Mouse (Mus musculus) heart, embryonic 16.5 days (tissue): ENCODE measurements around the gene Gm45837. TPM values are rescaled to one million over a fixed set of nuclear protein-coding genes. Genes with fewer than 3 reads are reported as not detected.

Source experiments
- microRNA counts: library from miRNA; unstranded; fragments of <30 nt; microRNA quantifications from one replicate; lab custom pipeline; 2016
- microRNA-seq: library from miRNA; unstranded; fragments of <30 nt; microRNA quantifications from one replicate; pipeline ENCODE4, GENCODE M21; 2017
- polyA plus RNA-seq: library from polyadenylated mRNA; unstranded; fragments of >200 nt; fragmentation: Nextera tagmentation; extraction: Ambion mirVana; gene quantifications from 2 replicates; pipeline ENCODE4 v1.2.1, GENCODE M21; 2015

Gene Gm45837
- polyA plus RNA-seq, 1 experiment from 2014 or later = 7.8 TPM

MicroRNAs within 50 kb of the gene (microRNA counts, 519-probe panel; counts per million panel counts)
- microRNA mmu-miR-139-3p (lab: Ali Mortazavi, UCI) = not detected
- microRNA mmu-miR-139-5p (lab: Ali Mortazavi, UCI) = 2,379 counts per million, percentile 53 among the panel's probes with 10 or more counts

Small RNAs within 50 kb of the gene (microRNA-seq; reads per million reads assigned to microRNA genes)
- gene Mir139 = 3,519 reads per million, percentile 90 among the genes with 10 or more reads in this experiment

Other genes starting within 250 kb of the Gm45837 start
- gene Atg16l2, start 108.6 kb upstream of the Gm45837 start, polyA plus RNA-seq = 32.1 and 35.1 TPM in 2 replicates
- gene Stard10, start 93.8 kb upstream of the Gm45837 start, polyA plus RNA-seq = 27.0 and 31.3 TPM in 2 replicates
- 32.6 and 35.1 TPM in 2 replicates for gene Arap1, start 62.8 kb upstream of the Gm45837 start, polyA plus RNA-seq
- 12.7 and 21.1 TPM in 2 replicates for gene Pde2a, start 10.8 kb downstream of the Gm45837 start, polyA plus RNA-seq
- 0.07 TPM in 1 of 2 replicates, not detected in the other for gene Art2b, start 174.7 kb downstream of the Gm45837 start, polyA plus RNA-seq